Mouse (Mus musculus) heart, adult 2 months (tissue): ENCODE data around the gene Ripor1. TPM values are rescaled to one million over a fixed set of nuclear protein-coding genes. Genes with fewer than 3 reads are reported as not detected.

ENCODE experiments used
- DNase-seq, 2 experiments: peaks; one replicate each; pipeline ENCODE4 v3.0.0; 2021
- H3K27ac ChIP-seq: fragments of 200-600 bp; 2 replicates; pipeline ENCODE4 v1.8.1; 2022
- H3K27me3 ChIP-seq: fragments of 200-500 bp; 2 replicates; pipeline ENCODE4 v1.6.1; 2012; ENCODE audit warnings: mild to moderate bottlenecking, low read length, inconsistent platforms, mixed read lengths; ENCODE audit not compliant: control insufficient read depth, insufficient read depth
- H3K36me3 ChIP-seq: fragments of 200-500 bp; 2 replicates; pipeline ENCODE4 v1.6.1; 2012; ENCODE audit warnings: low read length, inconsistent platforms; ENCODE audit not compliant: control insufficient read depth, insufficient read depth
- H3K4me1 ChIP-seq: fragments of 200-500 bp; 2 replicates; pipeline ENCODE4 v1.6.1; 2011; ENCODE audit warnings: low read length; ENCODE audit not compliant: control insufficient read depth, insufficient read depth
- H3K4me3 ChIP-seq: fragments of 200-600 bp; 2 replicates; pipeline ENCODE4 v1.8.1; 2022
- H3K79me2 ChIP-seq: fragments of 200-500 bp; replicated peaks from 2 replicates; pipeline ENCODE4 v1.6.1; 2012; ENCODE audit warnings: mild to moderate bottlenecking, inconsistent platforms, low read length, moderate library complexity, mixed read lengths; ENCODE audit not compliant: control insufficient read depth, insufficient read depth
- H3K9ac ChIP-seq: fragments of 200-500 bp; 2 replicates; pipeline ENCODE4 v1.6.1; 2012; ENCODE audit warnings: low read depth, mild to moderate bottlenecking, control low read depth, inconsistent platforms, low read length, mixed read lengths
- CTCF ChIP-seq: fragments of 200-600 bp; IDR thresholded peaks from 2 replicates; pipeline ENCODE4 v1.8.1; 2022; ENCODE audit warnings: antibody characterized with exemption, mild to moderate bottlenecking, moderate library complexity
- EP300 ChIP-seq: fragments of 200-500 bp; IDR thresholded peaks from 2 replicates; pipeline ENCODE4 v1.6.1; 2011; ENCODE audit warnings: low read depth, low read length, control low read depth; ENCODE audit not compliant: insufficient read depth
- POLR2A ChIP-seq: fragments of 200-500 bp; IDR thresholded peaks from 2 replicates; pipeline ENCODE4 v1.6.1; 2011; ENCODE audit warnings: mild to moderate bottlenecking, low read depth, low read length, control low read depth; ENCODE audit not compliant: insufficient read depth
- WGBS: fragments of 180-500 bp; shearing (Covaris S2); methylation state at CpG from one replicate; pipeline ENCODE4 v1.1.7; 2018; 5-methylcytosine and 5-hydroxymethylcytosine counted together
- intact Hi-C: fragments of 180-260 bp; cut with DNase I; formaldehyde crosslinking; loops from one replicate; pipeline ENCODE4 v1.15.1; 2025
- polyA plus RNA-seq: library from polyadenylated mRNA; depleted of rRNA; stranded (reverse); fragments of >200 nt; gene quantifications from 2 replicates; pipeline ENCODE4 v1.2.3, GENCODE M21; 2012
- total RNA-seq, 2 experiments: library from RNA; stranded (reverse); gene quantifications; 2 replicates each; pipeline ENCODE4 v1.2.3; 2021

Gene Ripor1
- total and polyA plus RNA-seq, 3 experiments, result 39.2 to 51.6 (median 42.5) TPM

DNA sequence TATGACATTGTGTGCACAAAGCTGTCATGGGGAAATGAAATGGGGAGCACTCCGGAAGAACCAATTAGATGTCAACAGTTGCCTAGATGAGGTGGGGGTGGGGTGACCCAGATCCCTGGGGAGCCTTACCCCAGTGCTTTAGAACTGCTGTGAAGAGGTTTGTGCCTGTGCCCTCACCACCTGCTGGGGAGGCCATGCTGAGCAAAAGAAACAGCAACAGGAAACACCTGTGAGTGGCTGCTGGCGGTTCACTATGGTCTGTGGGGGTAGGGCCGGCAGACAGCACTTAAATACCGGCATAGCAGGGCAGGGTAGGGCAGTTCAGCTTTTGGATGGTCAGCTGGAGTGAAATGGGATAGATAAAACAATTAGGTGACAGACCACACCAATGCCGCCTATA, 18.1 kb downstream of the Ripor1 start:
- WGBS, result 35% methylated on average over 5 of the region's 5 CpGs
- Histone ChIP-seq H3K27me3 (no peaks in the 10 kb centered on the region), H3K27ac (peak overlapping the region; percentile 48), H3K4me3 (0 out of 2 replicates have a peak overlapping the region, but pooled peaks have one; percentile 3), H3K36me3 (peaks cover 6% of the 10 kb centered on the region), H3K79me2 (no peaks in the 10 kb centered on the region), H3K4me1 (peaks cover 6% of the 10 kb centered on the region; the same call in 1 of the 2 replicates), H3K9ac (no peak overlapping the region)
- no peak for TF ChIP-seq EP300
- TF ChIP-seq CTCF, result no peak
- no peak for TF ChIP-seq POLR2A
- intact Hi-C loops, result no loop called here
- peak; percentile 32 to 69 for DNase-seq

DNA sequence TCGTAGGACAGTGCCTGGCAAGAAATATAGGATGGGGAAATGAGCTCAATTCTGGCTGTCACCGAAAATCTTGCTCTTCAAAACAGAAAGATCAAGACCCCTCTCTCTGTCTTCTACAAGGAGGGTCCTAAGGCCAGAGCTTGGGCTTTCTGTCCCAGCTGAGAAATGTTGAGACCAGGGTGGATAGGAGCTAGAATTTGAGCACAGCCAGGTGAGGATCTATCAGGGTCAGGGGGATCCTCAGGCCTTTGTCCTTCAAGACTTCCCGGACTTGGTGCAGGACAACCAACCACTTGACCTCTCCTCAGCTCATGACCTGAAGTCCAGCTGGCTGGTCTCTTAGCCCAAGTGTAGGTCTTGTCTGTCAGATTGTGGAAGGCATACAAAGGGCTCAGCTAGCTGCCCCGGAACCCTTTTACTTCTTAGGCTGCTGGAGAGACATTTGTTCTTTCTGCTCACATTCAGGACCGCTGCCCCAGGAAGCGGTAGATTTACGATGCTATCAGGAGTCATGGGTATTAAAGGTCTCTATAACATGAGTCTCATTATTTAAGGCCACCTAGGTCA, 18.7 kb downstream of the Ripor1 start:
- TF ChIP-seq POLR2A, result no peak
- TF ChIP-seq CTCF, result no peak
- no peak for TF ChIP-seq EP300
- Histone ChIP-seq H3K4me1 (peaks cover 6% of the 10 kb centered on the region; the same call in 1 of the 2 replicates), H3K4me3 (no peak overlapping the region), H3K79me2 (no peaks in the 10 kb centered on the region), H3K36me3 (peaks cover 6% of the 10 kb centered on the region), H3K27me3 (no peaks in the 10 kb centered on the region), H3K9ac (no peak overlapping the region), H3K27ac (peak overlapping the region; percentile 48; the same call in 1 of the 2 replicates)
- intact Hi-C loops, result no loop called here
- WGBS, result 64% methylated on average over 7 of the region's 7 CpGs
- no peak for DNase-seq

DNA sequence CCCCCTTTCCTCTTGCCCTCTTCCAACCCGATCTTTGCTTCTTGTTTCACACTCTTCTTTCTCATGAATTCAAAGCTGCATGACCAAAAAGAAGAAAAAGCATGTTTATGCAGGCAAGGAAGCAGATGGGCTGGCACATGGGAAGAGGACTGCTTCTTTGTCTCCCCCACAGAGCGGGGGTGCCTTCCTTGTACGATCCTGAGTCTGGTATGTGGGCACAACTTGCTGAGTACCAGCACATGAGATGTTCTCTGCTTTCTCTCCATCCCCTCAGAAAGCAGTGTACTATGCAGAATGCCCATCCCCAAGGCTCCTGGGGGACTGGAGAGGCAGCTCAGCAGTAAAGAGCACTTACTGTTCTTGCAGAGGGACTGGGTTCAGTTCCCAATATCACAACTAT, 19.3 kb downstream of the Ripor1 start:
- H3K27me3 ChIP-seq, result no peaks in the 10 kb centered on the region
- H3K4me1 ChIP-seq, result peaks cover 6% of the 10 kb centered on the region; the same call in 1 of the 2 replicates
- DNase-seq, result no peak
- no peaks in the 10 kb centered on the region for H3K79me2 ChIP-seq
- WGBS, result 69% methylated on average over 3 of the region's 3 CpGs
- TF ChIP-seq POLR2A (no peak), EP300 (no peak), CTCF (no peak)
- no peak overlapping the region for H3K27ac ChIP-seq
- H3K36me3 ChIP-seq, result peaks cover 6% of the 10 kb centered on the region
- intact Hi-C loops, result no loop called here
- no peak overlapping the region for H3K4me3 ChIP-seq
- no peak overlapping the region for H3K9ac ChIP-seq

DNA sequence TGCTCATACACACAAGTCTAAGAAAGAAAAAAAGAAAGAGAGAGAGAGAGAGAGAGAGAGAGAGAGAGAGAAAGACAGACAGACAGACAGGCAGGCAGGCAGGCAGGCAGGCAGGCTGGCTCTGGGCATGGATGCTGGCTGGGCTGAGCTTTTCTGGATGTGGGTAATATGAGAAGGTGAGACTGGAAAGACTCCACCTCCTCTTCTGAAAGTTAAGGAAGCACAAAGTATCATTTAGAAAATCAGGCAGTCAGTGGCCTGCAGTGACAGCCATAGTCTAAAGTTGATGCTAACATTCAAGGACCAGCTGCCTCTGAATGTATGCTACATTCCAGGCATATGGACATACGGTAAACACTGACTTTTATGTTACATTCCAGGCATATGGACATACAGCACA, 19.8 kb downstream of the Ripor1 start:
- Histone ChIP-seq H3K9ac (no peak overlapping the region), H3K27me3 (no peaks in the 10 kb centered on the region), H3K4me1 (peaks cover 6% of the 10 kb centered on the region; the same call in 1 of the 2 replicates), H3K4me3 (no peak overlapping the region), H3K36me3 (peaks cover 6% of the 10 kb centered on the region), H3K27ac (no peak overlapping the region), H3K79me2 (no peaks in the 10 kb centered on the region)
- 74% methylated on average over 1 of the region's 1 CpGs for WGBS
- DNase-seq, result no peak
- intact Hi-C loops, result no loop called here
- TF ChIP-seq CTCF (no peak), EP300 (no peak)

DNA sequence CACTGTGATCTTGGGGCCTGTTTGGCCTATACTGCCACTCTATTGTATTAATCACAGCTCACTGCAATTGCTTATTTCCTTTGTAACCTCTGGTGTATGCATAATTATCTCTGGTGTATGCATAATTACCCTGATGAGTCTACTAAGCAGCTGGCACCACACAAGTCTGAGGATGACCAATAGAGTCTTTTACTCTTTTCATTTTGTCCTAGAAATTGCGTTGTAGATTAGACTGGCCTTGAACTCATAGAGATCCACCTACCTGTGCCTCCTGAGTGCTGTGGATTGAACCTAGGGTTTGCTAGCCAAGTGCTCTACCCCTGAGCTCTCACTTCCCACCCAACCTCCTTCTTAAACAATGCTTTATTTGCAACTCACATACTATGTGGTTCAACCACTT, 21.0 kb downstream of the Ripor1 start:
- no peaks in the 10 kb centered on the region for H3K79me2 ChIP-seq
- WGBS, result 98% methylated on average over 1 of the region's 1 CpGs
- no peak overlapping the region for H3K27ac ChIP-seq
- H3K4me3 ChIP-seq, result no peak overlapping the region
- H3K4me1 ChIP-seq, result peaks cover 6% of the 10 kb centered on the region; the same call in 1 of the 2 replicates
- no peak overlapping the region for H3K9ac ChIP-seq
- peaks cover 6% of the 10 kb centered on the region for H3K36me3 ChIP-seq
- no peak for DNase-seq
- no peaks in the 10 kb centered on the region for H3K27me3 ChIP-seq
- intact Hi-C loops, result no loop called here
- TF ChIP-seq POLR2A (no peak), CTCF (no peak), EP300 (no peak)

DNA sequence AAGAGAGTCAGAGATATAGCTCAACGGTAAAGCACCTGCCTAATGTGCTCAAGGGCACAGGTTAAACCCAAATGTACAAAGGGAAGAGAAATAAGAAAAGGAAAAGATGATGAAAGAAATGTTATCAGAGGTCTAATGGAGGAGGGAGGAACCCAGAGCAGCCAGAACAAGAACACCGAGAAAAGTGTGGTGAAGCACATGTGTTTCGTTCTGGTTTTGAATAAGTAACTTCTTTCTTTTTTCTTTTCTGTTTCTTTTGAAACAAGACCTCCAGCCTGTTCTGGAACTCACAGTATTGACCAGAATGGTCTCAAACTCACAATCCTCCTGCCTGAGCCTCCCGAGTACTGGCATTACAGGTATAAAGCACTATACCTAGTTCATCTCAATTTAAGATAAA, 24.3 kb downstream of the Ripor1 start:
- H3K27me3 ChIP-seq, result no peaks in the 10 kb centered on the region
- WGBS, result 81% methylated on average over 4 of the region's 4 CpGs
- no peak for TF ChIP-seq EP300
- TF ChIP-seq POLR2A, result no peak
- TF ChIP-seq CTCF, result no peak

More for the DNA sequence above, 24.3 kb downstream of the Ripor1 start:
- no peak overlapping the region for H3K9ac ChIP-seq
- H3K4me3 ChIP-seq, result no peak overlapping the region
- H3K36me3 ChIP-seq, result no peaks in the 10 kb centered on the region
- DNase-seq, result no peak
- H3K4me1 ChIP-seq, result no peaks in the 10 kb centered on the region
- H3K79me2 ChIP-seq, result no peaks in the 10 kb centered on the region
- intact Hi-C loops, result no loop called here
- H3K27ac ChIP-seq, result no peak overlapping the region
